Mouse (Mus musculus) heart, postnatal 0 days (tissue): ENCODE results near the gene Fgfr2.

Experiments
- CTCF ChIP-seq: IDR thresholded peaks from 2 replicates; pipeline ENCODE4 v1.5.1; 2016; ENCODE audit warnings: antibody characterized with exemption, control low read depth, low read depth
- EP300 ChIP-seq: IDR thresholded peaks from 2 replicates; pipeline ENCODE4 v1.6.1; 2016; ENCODE audit warnings: antibody characterized with exemption, low read depth

DNA sequence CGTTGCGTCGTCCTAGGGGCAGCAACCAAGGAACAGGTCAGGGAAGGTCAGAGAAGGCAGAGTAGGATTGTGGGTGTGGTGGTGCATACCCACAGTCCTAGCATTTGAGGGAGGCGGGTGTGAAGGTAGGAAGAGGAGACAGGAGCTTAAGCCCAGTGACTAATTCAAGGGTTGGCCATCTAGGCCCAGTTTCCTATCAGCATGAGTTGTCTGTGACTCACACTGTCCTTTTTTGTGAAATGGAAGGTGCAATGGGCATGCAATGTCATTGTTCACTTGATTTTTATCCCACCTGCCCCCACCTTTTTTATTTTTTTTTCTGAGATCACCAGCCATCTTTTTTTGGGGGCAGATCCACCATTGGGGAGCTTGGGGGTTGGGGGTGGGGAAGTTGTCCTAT is 2157.8 kb downstream of the Fgfr2 start:
- TF ChIP-seq CTCF, result no peak
- no peak for TF ChIP-seq EP300
